Mouse (Mus musculus): ENCODE data around the gene Fbxl15. TPM values are rescaled to one million over a fixed set of nuclear protein-coding genes. Genes with fewer than 3 reads are reported as not detected.

The Fbxl15 gene
- total and polyA plus RNA-seq, 2 experiments from 2014 or later = 10.4 to 12.2 TPM

DNA sequence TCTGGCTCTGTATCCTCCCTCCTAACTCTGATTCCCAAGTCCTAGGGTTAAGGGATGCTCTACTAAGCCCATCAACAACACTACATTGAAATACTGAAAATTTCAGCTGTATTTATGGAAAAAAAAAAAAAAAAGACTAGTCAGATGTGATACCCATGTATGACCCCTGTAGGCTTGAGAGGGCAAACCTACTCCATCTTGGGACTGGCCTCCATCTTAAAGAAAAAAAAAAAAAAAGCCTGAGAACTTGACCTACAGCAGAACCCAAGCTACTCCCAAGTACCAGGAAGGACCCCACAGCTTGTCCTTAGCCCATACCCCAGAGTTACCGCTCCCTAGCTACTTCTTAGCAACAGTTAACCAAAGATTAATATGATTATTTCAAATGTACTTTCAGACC is 19.2 kb downstream of the Fbxl15 start:
- no peaks in the 10 kb centered on the region for H3K27me3 ChIP-seq (ENCODE audit: control insufficient read depth, insufficient read depth, low read length)

DNA sequence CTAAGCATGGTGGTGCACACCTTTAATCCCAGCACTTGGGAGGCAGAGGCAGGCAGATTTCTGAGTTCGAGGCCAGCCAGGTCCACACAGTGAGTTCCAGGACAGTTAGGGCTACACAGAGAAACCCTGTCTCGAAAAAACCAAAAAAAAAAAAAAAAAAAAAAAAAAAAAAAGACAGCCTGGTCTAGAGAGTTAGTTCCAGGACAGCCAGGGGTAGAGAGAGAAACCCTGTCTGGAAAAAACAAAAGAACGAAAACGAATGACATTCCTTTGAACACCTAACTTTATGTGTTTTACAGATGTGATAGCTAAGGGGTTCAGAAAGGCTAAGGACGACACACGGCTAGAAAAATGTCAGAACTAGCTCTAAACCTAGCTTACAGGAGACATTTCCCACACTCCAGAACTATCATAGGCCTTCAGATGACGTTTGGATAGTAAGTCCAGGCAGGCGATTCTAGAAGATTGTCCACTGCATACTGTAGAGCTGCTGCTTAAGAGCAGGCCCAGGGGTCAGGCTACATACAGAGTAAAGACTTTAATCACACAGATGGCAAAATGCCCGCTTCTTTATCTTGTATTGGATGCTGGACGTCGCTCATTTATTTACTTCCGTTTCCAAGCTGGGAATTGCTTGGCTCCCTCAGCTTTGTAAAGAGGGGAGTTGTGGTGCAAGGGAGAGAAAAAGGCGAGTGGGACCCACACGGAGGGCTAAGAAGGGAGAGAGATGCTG is 20.1 kb downstream of the Fbxl15 start:
- Histone ChIP-seq H3K9ac (replicated peaks; ENCODE audit: low read depth, low read length) (peak overlapping the region; percentile 43), H3K4me2 (ENCODE audit: low read depth, low read length) (peak overlapping the region; percentile 81), H3K27me3 (ENCODE audit: control insufficient read depth, insufficient read depth, low read length) (no peaks in the 10 kb centered on the region), H3K27ac (ENCODE audit: low read depth) (peak overlapping the region; percentile 58), H3K9me3 (replicated peaks; ENCODE audit: control insufficient read depth, low read length) (no peaks in the 10 kb centered on the region), H3K4me3 (ENCODE audit: low read depth, low read length) (peak overlapping the region; percentile 60), H3K4me1 (ENCODE audit: control insufficient read depth, insufficient read depth) (no peaks in the 10 kb centered on the region; the same call in 1 of the 2 replicates), H3K36me3 (replicated peaks; ENCODE audit: control insufficient read depth, insufficient read depth, low read length) (no peaks in the 10 kb centered on the region)
- ATAC-seq (ENCODE audit: insufficient read depth, low read depth) (peak; percentile 15; the same call in 1 of the 2 replicates), DNase-seq (ENCODE audit: low spot score) (no peak)
- 27% methylated on average over 14 of the region's 14 CpGs for WGBS
- TF ChIP-seq CTCF (IDR thresholded peaks at IDR 0.05; ENCODE audit: low read depth) (no peak), EP300 (IDR thresholded peaks at IDR 0.05; ENCODE audit: low read depth) (no peak)

More for the DNA sequence above, 19.2 kb downstream of the Fbxl15 start:
- H3K9ac ChIP-seq (replicated peaks; ENCODE audit: low read depth, low read length) = no peak overlapping the region
- H3K4me1 ChIP-seq (ENCODE audit: control insufficient read depth, insufficient read depth) = no peaks in the 10 kb centered on the region; the same call in 1 of the 2 replicates
- H3K4me2 ChIP-seq (ENCODE audit: low read depth, low read length) = no peak overlapping the region
- 100% methylated on average over 1 of the region's 1 CpGs for WGBS
- no peak overlapping the region for H3K27ac ChIP-seq (ENCODE audit: low read depth)
- TF ChIP-seq EP300 (IDR thresholded peaks at IDR 0.05; ENCODE audit: low read depth) (no peak), CTCF (IDR thresholded peaks at IDR 0.05; ENCODE audit: low read depth) (no peak)
- ATAC-seq (ENCODE audit: insufficient read depth, low read depth) = no peak
- no peaks in the 10 kb centered on the region for H3K36me3 ChIP-seq (replicated peaks; ENCODE audit: control insufficient read depth, insufficient read depth, low read length)
- DNase-seq (ENCODE audit: low spot score) = no peak
- H3K9me3 ChIP-seq (replicated peaks; ENCODE audit: control insufficient read depth, low read length) = no peaks in the 10 kb centered on the region
- H3K4me3 ChIP-seq (ENCODE audit: low read depth, low read length) = no peak overlapping the region

DNA sequence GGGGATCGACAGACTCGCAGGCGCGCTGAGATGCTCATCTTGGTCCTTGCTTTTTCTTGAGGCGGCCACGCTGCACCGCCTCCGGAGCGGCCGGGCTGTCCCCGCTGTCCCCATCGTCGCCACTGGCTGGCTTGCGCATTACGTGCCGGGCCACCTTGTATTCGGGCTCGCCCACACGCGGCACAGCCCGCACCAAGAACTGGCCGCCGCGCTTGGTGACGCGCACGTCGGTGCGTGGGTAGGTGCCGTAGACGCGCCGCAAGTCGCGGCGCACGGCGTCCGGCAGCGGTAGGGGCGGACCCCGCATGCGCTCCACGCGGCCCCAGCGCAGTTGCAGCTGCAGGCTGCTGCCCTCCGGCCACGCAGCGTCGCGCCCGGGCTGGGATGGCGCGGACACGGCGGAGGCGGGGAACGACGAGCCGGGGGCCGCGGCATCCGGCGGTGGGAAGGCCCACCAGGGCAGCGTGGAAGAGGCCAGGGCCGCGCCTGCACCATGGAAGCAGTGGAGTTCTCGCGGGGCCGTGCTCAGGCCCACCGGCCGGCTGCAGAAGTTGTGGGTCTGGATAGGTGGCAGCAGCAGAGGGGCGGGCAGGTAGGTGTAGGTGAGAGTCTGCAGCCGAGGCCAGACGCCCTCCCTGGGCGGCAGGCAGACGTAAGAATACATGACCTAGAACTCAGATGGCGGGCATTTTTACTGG is 20.9 kb downstream of the Fbxl15 start:
- Histone ChIP-seq H3K9me3 (replicated peaks; ENCODE audit: control insufficient read depth, low read length) (no peaks in the 10 kb centered on the region), H3K4me2 (ENCODE audit: low read depth, low read length) (peak overlapping the region; percentile 81), H3K36me3 (replicated peaks; ENCODE audit: control insufficient read depth, insufficient read depth, low read length) (no peaks in the 10 kb centered on the region), H3K9ac (replicated peaks; ENCODE audit: low read depth, low read length) (peak overlapping the region; percentile 43), H3K4me3 (ENCODE audit: low read depth, low read length) (peak overlapping the region; percentile 60), H3K27ac (ENCODE audit: low read depth) (peak overlapping the region; percentile 58), H3K27me3 (ENCODE audit: control insufficient read depth, insufficient read depth, low read length) (no peaks in the 10 kb centered on the region), H3K4me1 (ENCODE audit: control insufficient read depth, insufficient read depth) (no peaks in the 10 kb centered on the region; the same call in 1 of the 2 replicates)
- TF ChIP-seq CTCF (IDR thresholded peaks at IDR 0.05; ENCODE audit: low read depth) (no peak), EP300 (IDR thresholded peaks at IDR 0.05; ENCODE audit: low read depth) (no peak)
- DNase-seq (ENCODE audit: low spot score) (peak; percentile 23), ATAC-seq (ENCODE audit: insufficient read depth, low read depth) (peak; percentile 85)
- under 1% methylated on average over 67 of the region's 78 CpGs for WGBS

DNA sequence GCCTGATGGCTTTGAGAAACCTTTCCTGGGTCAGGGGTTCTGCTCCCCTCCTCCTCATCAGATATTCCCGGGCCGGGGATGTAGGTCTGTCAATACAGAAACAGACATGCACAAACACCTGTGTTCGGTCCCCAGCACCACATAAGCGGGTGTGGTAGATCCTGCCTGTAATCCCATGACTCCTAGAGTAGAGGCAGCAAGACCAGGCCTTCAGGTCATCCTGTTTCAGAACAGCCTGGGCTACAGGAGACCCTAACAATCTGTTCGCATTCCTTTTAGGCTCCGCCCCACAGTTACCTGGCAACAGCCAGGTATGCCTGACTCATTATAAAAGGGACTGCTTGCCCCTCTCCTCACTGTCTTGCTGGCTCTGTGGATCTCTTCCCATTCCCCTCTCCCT is 21.6 kb downstream of the Fbxl15 start:
- no peaks in the 10 kb centered on the region for H3K36me3 ChIP-seq (replicated peaks; ENCODE audit: control insufficient read depth, insufficient read depth, low read length)
- no peak overlapping the region for H3K27ac ChIP-seq (ENCODE audit: low read depth)
- 33% methylated on average over 6 of the region's 6 CpGs for WGBS
- TF ChIP-seq CTCF (IDR thresholded peaks at IDR 0.05; ENCODE audit: low read depth) = no peak
- TF ChIP-seq EP300 (IDR thresholded peaks at IDR 0.05; ENCODE audit: low read depth) = no peak
- H3K4me2 ChIP-seq (ENCODE audit: low read depth, low read length) = peak overlapping the region; percentile 81
- H3K9me3 ChIP-seq (replicated peaks; ENCODE audit: control insufficient read depth, low read length) = no peaks in the 10 kb centered on the region
- ATAC-seq (ENCODE audit: insufficient read depth, low read depth) = no peak
- H3K4me3 ChIP-seq (ENCODE audit: low read depth, low read length) = peak overlapping the region; percentile 60
- H3K27me3 ChIP-seq (ENCODE audit: control insufficient read depth, insufficient read depth, low read length) = no peaks in the 10 kb centered on the region
- no peak for DNase-seq (ENCODE audit: low spot score)
- H3K4me1 ChIP-seq (ENCODE audit: control insufficient read depth, insufficient read depth) = no peaks in the 10 kb centered on the region; the same call in 1 of the 2 replicates
- H3K9ac ChIP-seq (replicated peaks; ENCODE audit: low read depth, low read length) = no peak overlapping the region; the same call in 1 of the 2 replicates

DNA sequence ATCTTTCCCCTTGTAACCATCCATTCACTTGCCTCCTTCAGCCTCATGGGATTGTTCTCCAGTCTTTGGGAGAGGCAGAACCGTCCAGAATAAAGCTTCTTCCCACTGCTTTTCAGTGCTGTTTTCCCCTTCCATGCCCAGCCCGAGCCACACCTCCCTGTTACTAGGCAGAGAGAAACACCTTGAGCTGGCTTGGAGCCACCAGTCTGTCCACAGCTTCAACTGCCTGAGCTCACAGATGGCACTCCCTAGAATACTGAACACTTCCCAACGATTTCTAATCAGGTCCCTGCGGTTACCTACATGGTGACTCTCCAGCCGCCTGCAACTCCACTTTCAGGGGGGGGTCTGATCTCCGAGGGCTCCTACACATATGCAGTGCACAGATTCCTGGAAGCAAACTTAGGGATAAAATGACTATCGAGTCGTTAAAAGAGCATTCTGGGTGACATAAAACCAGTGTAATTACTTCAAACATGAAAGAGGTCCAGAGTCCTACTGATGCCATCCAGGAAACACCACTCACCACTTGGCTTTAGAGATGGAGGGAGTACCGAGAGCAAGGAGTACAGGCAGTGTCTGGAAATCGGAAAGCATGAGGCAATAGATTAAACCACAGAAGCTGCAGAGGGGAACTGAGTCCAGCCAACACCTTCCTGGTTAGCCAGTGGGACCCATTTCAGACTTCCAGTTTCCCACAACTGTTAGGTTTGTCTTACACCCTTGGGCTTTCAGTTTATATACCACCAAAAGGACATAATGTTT is 22.4 kb downstream of the Fbxl15 start, which contains the start of gene 2310034G01Rik:
Gene 2310034G01Rik (minus strand): TSS at position 135 of the 765 bp plus-strand sequence.
- WGBS = 45% methylated on average over 10 of the region's 10 CpGs
- DNase-seq (ENCODE audit: low spot score) = no peak
- Histone ChIP-seq H3K9ac (replicated peaks; ENCODE audit: low read depth, low read length) (peak within 1 kb of the TSS; percentile 43), H3K27me3 (ENCODE audit: control insufficient read depth, insufficient read depth, low read length) (no peaks in the 10 kb centered on the region), H3K4me2 (ENCODE audit: low read depth, low read length) (peak within 1 kb of the TSS; percentile 81), H3K36me3 (replicated peaks; ENCODE audit: control insufficient read depth, insufficient read depth, low read length) (no peaks in the 10 kb centered on the region), H3K9me3 (replicated peaks; ENCODE audit: control insufficient read depth, low read length) (no peaks in the 10 kb centered on the region), H3K4me3 (ENCODE audit: low read depth, low read length) (peak within 1 kb of the TSS; percentile 60), H3K27ac (ENCODE audit: low read depth) (no peak within 1 kb of the TSS), H3K4me1 (ENCODE audit: control insufficient read depth, insufficient read depth) (no peaks in the 10 kb centered on the region; the same call in 1 of the 2 replicates)
- ATAC-seq (ENCODE audit: insufficient read depth, low read depth) = no peak
- TF ChIP-seq EP300 (IDR thresholded peaks at IDR 0.05; ENCODE audit: low read depth) = no peak
- TF ChIP-seq CTCF (IDR thresholded peaks at IDR 0.05; ENCODE audit: low read depth) = no peak

All from heart, postnatal 0 days (tissue).